Mouse (Mus musculus): ENCODE results near the gene Plin5. TPM values are rescaled to one million over a fixed set of nuclear protein-coding genes. Genes with fewer than 3 reads are reported as not detected.
"Not testable (repeated sequence)": the region's sequence is repeated elsewhere in the genome, so short reads cannot be mapped to it uniquely, and the experiment has no call there.

Plin5 gene
- polyA plus RNA-seq, 1 experiment from 2014 or later, result 1.6 TPM

DNA sequence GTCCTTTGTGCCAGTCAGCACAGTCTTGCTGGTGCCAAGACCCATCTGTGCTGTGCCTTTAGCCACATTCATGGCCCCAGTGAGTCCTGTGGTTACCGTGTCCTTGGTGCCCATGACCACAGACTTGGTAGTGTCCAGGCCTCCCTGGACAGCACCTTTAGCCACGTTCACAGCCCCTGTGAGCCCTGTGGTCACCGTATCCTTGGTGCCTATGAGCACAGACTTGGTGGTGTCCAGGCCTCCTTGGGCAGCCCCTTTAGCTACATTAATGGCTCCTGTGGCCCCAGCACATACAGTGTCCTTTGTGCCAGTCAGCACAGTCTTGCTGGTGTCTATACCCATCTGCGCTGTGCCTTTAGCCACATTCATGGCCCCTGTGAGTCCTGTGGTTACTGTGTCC lies 11.0 kb downstream of the Plin5 start:
- not testable (repeated sequence) for H3K9me3 ChIP-seq (replicated peaks; ENCODE audit: control insufficient read depth, low read length); ATAC-seq (replicated peaks; ENCODE audit: extremely low read depth, insufficient read depth, low FRiP score); H3K36me3 ChIP-seq (ENCODE audit: control insufficient read depth, insufficient read depth); H3K4me2 ChIP-seq (ENCODE audit: low read depth, low read length); H3K9ac ChIP-seq (ENCODE audit: low read length); H3K27ac ChIP-seq (ENCODE audit: low read length); H3K4me3 ChIP-seq (ENCODE audit: low read length); H3K27me3 ChIP-seq (ENCODE audit: control insufficient read depth, insufficient read depth, low read length)
- peaks cover 12% of the 10 kb centered on the region for H3K4me1 ChIP-seq (ENCODE audit: control insufficient read depth, insufficient read depth, low read length)
- WGBS, result 92% methylated on average over 4 of the region's 4 CpGs

DNA sequence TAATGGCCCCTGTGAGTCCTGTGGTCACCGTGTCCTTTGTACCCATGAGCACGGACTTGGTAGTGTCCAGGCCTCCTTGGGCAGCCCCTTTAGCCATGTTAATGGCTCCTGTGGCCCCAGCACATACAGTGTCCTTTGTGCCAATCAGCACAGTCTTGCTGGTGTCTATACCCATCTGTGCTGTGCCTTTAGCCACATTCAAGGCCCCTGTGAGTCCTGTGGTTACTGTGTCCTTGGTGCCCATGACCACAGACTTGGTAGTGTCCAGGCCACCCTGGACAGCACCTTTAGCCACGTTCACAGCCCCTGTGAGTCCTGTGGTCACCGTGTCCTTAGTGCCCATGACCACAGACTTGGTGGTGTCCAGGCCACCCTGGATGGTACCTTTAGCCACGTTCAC lies 12.6 kb downstream of the Plin5 start:
- 88% methylated on average over 2 of the region's 5 CpGs for WGBS
- H3K9me3 ChIP-seq (replicated peaks; ENCODE audit: control insufficient read depth, low read length); H3K9ac ChIP-seq (ENCODE audit: low read length); ATAC-seq (replicated peaks; ENCODE audit: extremely low read depth, insufficient read depth, low FRiP score); H3K27me3 ChIP-seq (ENCODE audit: control insufficient read depth, insufficient read depth, low read length); H3K4me2 ChIP-seq (ENCODE audit: low read depth, low read length); H3K4me3 ChIP-seq (ENCODE audit: low read length); H3K27ac ChIP-seq (ENCODE audit: low read length): not testable (repeated sequence)
- Histone ChIP-seq H3K36me3 (ENCODE audit: control insufficient read depth, insufficient read depth) (peaks cover 17% of the 10 kb centered on the region), H3K4me1 (ENCODE audit: control insufficient read depth, insufficient read depth, low read length) (peaks cover 11% of the 10 kb centered on the region)

DNA sequence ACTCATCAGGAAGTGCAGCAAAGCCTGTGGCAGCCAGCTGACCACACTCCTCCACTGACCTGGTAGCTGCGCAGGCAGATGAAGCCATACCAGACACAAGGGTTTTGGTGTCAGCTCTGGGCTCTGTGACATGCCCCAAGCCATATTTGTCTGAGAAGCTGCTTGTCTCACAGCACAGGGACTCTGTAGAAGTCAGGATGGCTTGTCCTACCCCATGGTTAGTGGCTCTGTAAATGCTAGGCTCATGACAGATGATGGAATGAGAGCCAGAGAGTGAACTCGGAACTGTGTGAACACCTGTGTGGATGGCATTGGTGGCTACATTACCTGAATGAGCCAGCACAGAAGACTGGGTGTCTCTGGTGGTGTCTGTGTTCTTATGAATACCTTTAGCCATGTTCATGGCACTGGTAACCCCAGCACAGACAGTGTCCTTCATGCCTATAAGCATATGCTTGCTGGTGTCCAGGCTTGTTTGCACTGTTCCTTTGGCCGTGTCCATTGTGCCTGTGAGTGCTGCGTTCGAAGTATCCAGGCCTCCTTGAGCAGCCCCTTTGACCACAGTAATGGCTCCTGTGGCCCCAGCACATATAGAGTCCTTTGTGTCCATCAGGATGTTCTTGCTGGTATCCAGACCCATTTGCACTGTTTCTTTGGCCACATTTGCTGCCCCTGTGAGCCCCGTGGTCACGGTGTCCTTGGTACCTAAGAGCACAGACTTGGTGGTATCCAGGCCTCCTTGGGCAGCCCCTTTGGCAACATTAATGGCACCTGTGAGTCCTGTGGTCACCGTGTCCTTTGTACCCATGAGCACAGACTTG lies 13.7 kb downstream of the Plin5 start:
- Histone ChIP-seq H3K36me3 (ENCODE audit: control insufficient read depth, insufficient read depth) (peaks cover 26% of the 10 kb centered on the region), H3K27me3 (ENCODE audit: control insufficient read depth, insufficient read depth, low read length) (no peaks in the 10 kb centered on the region), H3K4me1 (ENCODE audit: control insufficient read depth, insufficient read depth, low read length) (peaks cover 5% of the 10 kb centered on the region), H3K4me3 (ENCODE audit: low read length) (no peak overlapping the region), H3K9me3 (replicated peaks; ENCODE audit: control insufficient read depth, low read length) (no peaks in the 10 kb centered on the region), H3K9ac (ENCODE audit: low read length) (no peak overlapping the region), H3K27ac (ENCODE audit: low read length) (no peak overlapping the region), H3K4me2 (ENCODE audit: low read depth, low read length) (no peak overlapping the region)
- ATAC-seq (replicated peaks; ENCODE audit: extremely low read depth, insufficient read depth, low FRiP score), result no peak
- WGBS, result 94% methylated on average over 8 of the region's 8 CpGs

DNA sequence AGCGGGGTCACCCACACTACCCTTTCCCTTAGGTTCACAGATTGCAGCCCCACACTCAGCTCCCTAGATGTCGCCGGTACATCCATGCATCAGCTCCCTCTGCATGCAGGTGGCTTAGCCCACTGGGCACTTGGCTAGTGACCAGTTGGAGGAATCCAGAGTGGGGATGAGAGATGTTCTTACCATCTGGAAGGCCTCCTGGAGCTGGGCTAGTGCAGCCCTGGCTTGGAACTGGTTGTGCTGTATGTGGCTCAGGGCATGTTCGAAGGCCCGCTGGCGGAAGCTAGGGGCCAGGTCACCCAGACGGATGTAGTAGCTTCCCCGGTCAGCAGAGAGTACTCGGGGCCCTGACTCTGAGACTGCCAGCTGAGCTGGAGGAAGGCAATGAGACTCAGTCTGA lies 14.5 kb downstream of the Plin5 start:
- peaks cover 32% of the 10 kb centered on the region for H3K36me3 ChIP-seq (ENCODE audit: control insufficient read depth, insufficient read depth)
- H3K4me2 ChIP-seq (ENCODE audit: low read depth, low read length), result no peak overlapping the region
- no peak overlapping the region for H3K4me3 ChIP-seq (ENCODE audit: low read length)
- WGBS, result 92% methylated on average over 9 of the region's 9 CpGs
- H3K9ac ChIP-seq (ENCODE audit: low read length), result no peak overlapping the region
- H3K9me3 ChIP-seq (replicated peaks; ENCODE audit: control insufficient read depth, low read length), result no peaks in the 10 kb centered on the region
- H3K27me3 ChIP-seq (ENCODE audit: control insufficient read depth, insufficient read depth, low read length), result no peaks in the 10 kb centered on the region
- H3K4me1 ChIP-seq (ENCODE audit: control insufficient read depth, insufficient read depth, low read length), result no peaks in the 10 kb centered on the region
- H3K27ac ChIP-seq (ENCODE audit: low read length), result no peak overlapping the region
- no peak for ATAC-seq (replicated peaks; ENCODE audit: extremely low read depth, insufficient read depth, low FRiP score)

DNA sequence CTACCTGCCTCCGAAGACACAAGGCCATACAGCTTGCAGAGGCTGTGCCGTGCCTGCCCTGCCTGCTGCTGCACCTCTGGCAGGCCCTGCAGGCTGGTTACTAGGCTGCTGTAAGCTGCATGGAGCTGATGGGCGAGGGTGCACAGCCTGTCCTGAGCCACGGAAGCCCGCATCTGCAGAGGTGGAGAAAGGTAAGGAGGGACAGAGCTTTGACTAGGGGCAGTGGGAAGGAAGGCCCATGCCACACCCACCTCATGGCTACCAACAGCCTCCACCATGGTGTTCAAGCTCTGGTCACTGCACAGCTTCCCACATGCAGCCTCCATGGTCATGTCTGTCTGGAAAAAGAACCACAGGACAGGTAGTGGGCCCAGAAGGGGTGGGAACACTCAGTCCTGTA lies 15.2 kb downstream of the Plin5 start:
- no peak for ATAC-seq (replicated peaks; ENCODE audit: extremely low read depth, insufficient read depth, low FRiP score)
- H3K4me1 ChIP-seq (ENCODE audit: control insufficient read depth, insufficient read depth, low read length), result no peaks in the 10 kb centered on the region
- no peak overlapping the region for H3K9ac ChIP-seq (ENCODE audit: low read length)
- no peaks in the 10 kb centered on the region for H3K9me3 ChIP-seq (replicated peaks; ENCODE audit: control insufficient read depth, low read length)
- WGBS, result 93% methylated on average over 5 of the region's 5 CpGs
- peaks cover 35% of the 10 kb centered on the region for H3K36me3 ChIP-seq (ENCODE audit: control insufficient read depth, insufficient read depth)
- no peaks in the 10 kb centered on the region for H3K27me3 ChIP-seq (ENCODE audit: control insufficient read depth, insufficient read depth, low read length)
- H3K4me2 ChIP-seq (ENCODE audit: low read depth, low read length), result no peak overlapping the region
- H3K27ac ChIP-seq (ENCODE audit: low read length), result no peak overlapping the region
- no peak overlapping the region for H3K4me3 ChIP-seq (ENCODE audit: low read length)

DNA sequence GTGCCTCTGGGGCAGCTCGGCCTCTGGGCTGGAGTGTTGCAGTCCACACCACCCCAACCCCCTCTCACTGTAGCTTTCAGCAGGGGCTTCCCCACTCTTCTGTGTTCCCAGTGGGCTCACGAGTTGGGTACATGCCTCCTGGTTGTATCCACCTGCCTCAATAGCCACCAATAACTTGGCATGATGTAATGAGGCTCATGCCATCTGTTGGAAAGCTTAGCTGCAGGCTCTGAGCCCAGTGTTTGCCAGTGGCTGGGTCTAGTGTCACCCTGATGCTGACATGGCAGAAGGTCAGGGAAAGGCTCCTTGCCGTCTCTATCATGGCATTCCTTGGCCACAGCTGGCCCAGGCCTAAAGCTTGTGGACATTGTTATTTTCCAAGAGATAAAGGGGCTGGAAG lies 16.6 kb downstream of the Plin5 start:
- no peak overlapping the region for H3K27ac ChIP-seq (ENCODE audit: low read length)
- H3K27me3 ChIP-seq (ENCODE audit: control insufficient read depth, insufficient read depth, low read length), result no peaks in the 10 kb centered on the region
- no peak overlapping the region for H3K9ac ChIP-seq (ENCODE audit: low read length)
- ATAC-seq (replicated peaks; ENCODE audit: extremely low read depth, insufficient read depth, low FRiP score), result no peak
- H3K36me3 ChIP-seq (ENCODE audit: control insufficient read depth, insufficient read depth), result peaks cover 45% of the 10 kb centered on the region
- H3K9me3 ChIP-seq (replicated peaks; ENCODE audit: control insufficient read depth, low read length), result no peaks in the 10 kb centered on the region
- H3K4me3 ChIP-seq (ENCODE audit: low read length), result no peak overlapping the region
- no peak overlapping the region for H3K4me2 ChIP-seq (ENCODE audit: low read depth, low read length)
- WGBS, result 91% methylated on average over 3 of the region's 3 CpGs
- no peaks in the 10 kb centered on the region for H3K4me1 ChIP-seq (ENCODE audit: control insufficient read depth, insufficient read depth, low read length)

DNA sequence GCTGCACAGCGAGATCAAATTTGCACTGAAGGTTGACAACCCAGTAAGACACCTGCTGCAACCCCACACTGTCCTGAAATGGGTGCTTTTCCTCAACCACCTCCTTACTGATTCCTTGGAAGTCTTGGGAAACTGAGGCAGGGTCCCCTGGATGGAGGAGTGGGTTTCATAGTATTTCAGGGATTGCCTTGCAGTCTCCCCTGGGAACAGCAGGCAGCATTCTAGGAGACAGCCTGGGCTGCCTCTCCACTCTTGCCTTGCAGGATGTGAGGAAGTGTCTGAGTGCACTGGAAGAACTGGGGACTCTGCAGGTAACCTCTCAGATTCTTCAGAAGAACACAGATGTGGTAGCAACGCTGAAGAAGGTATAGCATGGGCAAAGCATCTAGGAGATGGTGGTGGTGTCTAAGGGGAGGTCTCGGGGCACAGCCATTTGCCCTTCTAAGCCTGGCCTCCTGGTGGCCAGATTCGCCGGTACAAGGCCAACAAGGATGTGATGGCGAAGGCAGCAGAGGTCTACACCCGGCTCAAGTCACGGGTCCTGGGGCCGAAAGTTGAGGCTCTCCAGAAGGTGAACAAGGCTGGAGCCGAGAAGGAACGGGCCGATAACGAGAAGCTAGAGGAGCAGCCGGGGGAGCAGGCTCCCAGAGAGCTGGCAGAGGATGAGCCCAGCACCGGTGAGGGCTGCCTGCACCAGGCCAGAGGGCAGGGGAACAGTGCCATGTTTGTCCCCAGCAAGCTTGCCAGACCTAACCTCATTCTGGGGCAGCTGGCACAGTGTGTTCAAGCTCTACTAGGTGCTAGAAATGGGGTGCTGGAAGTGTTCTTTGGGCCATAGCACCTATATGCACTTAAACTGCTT lies 18.5 kb downstream of the Plin5 start:
- Histone ChIP-seq H3K4me3 (ENCODE audit: low read length) (no peak overlapping the region), H3K36me3 (ENCODE audit: control insufficient read depth, insufficient read depth) (peaks cover 45% of the 10 kb centered on the region)
- WGBS, result 89% methylated on average over 15 of the region's 15 CpGs

DNA sequence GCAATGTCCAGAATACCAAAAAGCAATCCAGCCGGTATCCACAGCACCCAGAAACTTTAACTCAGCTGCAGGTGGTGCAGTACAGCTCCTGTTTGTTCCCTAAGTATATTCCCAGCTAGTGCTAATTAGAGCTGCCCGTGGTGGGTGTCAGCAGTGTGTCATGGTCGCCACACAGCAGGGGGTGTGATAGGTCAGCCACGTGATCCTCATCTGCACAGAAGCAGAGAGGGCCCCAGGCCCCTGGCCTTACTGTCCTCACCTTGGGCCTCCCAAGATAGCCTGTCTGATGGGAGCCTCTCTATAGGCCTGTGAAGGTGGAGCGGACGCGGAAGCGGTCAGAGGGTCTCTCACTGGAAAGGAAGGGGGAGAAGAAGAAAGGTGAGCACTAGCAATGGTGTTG lies 19.2 kb downstream of the Plin5 start:
- 85% methylated on average over 8 of the region's 8 CpGs for WGBS
- Histone ChIP-seq H3K36me3 (ENCODE audit: control insufficient read depth, insufficient read depth) (peaks cover 45% of the 10 kb centered on the region), H3K9ac (ENCODE audit: low read length) (no peak overlapping the region), H3K4me3 (ENCODE audit: low read length) (no peak overlapping the region), H3K9me3 (replicated peaks; ENCODE audit: control insufficient read depth, low read length) (no peaks in the 10 kb centered on the region), H3K4me2 (ENCODE audit: low read depth, low read length) (no peak overlapping the region), H3K27me3 (ENCODE audit: control insufficient read depth, insufficient read depth, low read length) (no peaks in the 10 kb centered on the region), H3K27ac (ENCODE audit: low read length) (no peak overlapping the region), H3K4me1 (ENCODE audit: control insufficient read depth, insufficient read depth, low read length) (no peaks in the 10 kb centered on the region)
- ATAC-seq (replicated peaks; ENCODE audit: extremely low read depth, insufficient read depth, low FRiP score), result no peak

More for the DNA sequence above, 18.5 kb downstream of the Plin5 start:
- no peak for ATAC-seq (replicated peaks; ENCODE audit: extremely low read depth, insufficient read depth, low FRiP score)
- Histone ChIP-seq H3K27me3 (ENCODE audit: control insufficient read depth, insufficient read depth, low read length) (no peaks in the 10 kb centered on the region), H3K9ac (ENCODE audit: low read length) (no peak overlapping the region), H3K4me1 (ENCODE audit: control insufficient read depth, insufficient read depth, low read length) (no peaks in the 10 kb centered on the region), H3K4me2 (ENCODE audit: low read depth, low read length) (no peak overlapping the region), H3K27ac (ENCODE audit: low read length) (no peak overlapping the region), H3K9me3 (replicated peaks; ENCODE audit: control insufficient read depth, low read length) (no peaks in the 10 kb centered on the region)

DNA sequence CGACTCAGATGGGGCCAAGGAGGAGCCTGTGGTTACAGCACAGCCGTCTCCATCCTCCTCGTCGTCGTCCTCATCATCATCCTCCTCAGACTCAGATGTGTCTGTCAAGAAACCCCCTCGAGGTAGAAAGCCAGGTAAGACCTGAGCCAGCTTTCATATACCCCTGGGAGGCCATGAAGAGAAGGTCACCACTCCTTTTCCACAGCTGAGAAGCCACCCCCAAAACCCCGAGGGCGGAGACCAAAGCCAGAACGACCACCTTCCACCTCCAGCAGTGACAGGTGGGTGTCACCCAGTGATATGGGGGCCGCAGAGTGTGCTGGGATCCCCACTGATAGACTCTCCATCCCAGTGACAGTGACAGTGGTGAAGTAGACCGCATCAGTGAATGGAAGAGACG lies 20.5 kb downstream of the Plin5 start:
- no peak overlapping the region for H3K4me2 ChIP-seq (ENCODE audit: low read depth, low read length)
- H3K4me3 ChIP-seq (ENCODE audit: low read length), result no peak overlapping the region
- WGBS, result 88% methylated on average over 12 of the region's 12 CpGs
- H3K27me3 ChIP-seq (ENCODE audit: control insufficient read depth, insufficient read depth, low read length), result no peaks in the 10 kb centered on the region
- peaks cover 43% of the 10 kb centered on the region for H3K36me3 ChIP-seq (ENCODE audit: control insufficient read depth, insufficient read depth)
- no peak overlapping the region for H3K27ac ChIP-seq (ENCODE audit: low read length)
- no peaks in the 10 kb centered on the region for H3K9me3 ChIP-seq (replicated peaks; ENCODE audit: control insufficient read depth, low read length)
- H3K9ac ChIP-seq (ENCODE audit: low read length), result no peak overlapping the region
- ATAC-seq (replicated peaks; ENCODE audit: extremely low read depth, insufficient read depth, low FRiP score), result no peak
- H3K4me1 ChIP-seq (ENCODE audit: control insufficient read depth, insufficient read depth, low read length), result no peaks in the 10 kb centered on the region

All from heart, embryonic 16.5 days (tissue).